Mouse (Mus musculus) adrenal gland, adult 18-20 months (tissue): Measurements from ENCODE around the gene Tsacc. TPM values are rescaled to one million over a fixed set of nuclear protein-coding genes. Genes with fewer than 3 reads are reported as not detected.

Experiments used
- DNase-seq, 2 experiments: peaks; one replicate each; pipeline ENCODE4 v3.0.0; 2021 to 2022; ENCODE audit warnings: low spot score in 2 of 2
- total RNA-seq, 2 experiments: library from RNA; stranded (reverse); gene quantifications; 1 replicate in 1 of 2; 2 replicates in 1 of 2; pipeline ENCODE4 v1.2.3; 2021

Tsacc gene
- total RNA-seq, 2 experiments from 2014 or later = 8.1 to 9.6 TPM

GRCm38 (mm10) chr3:88239446-88239845, 57.4 kb downstream of the Tsacc start:
- no peak for DNase-seq

DNA sequence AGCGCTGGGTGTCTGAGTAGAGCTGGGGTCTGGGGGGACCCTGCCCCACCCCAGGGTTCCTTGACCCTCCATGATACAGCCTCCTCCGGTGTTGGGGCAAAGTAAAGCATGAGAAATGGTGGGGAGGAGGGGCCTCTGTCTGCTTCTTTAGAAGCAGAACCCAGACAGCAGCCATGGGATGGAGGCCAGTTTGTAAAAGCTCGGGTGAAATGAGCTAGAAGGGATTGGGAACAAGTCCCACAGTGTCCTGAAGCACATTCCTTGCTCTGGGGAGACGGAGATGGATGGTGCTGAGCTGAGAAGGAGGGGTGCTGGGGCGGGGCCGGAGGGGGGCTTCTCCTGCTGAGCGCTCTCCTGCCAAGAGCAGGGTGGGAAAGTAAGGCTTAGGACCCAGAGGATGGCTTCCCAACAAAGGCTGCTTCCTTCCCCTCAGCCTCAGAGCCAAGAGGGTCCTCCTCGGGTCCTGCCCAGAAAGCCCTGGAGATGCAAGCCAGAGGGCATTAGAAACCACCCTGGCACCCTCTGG, 57.9 kb downstream of the Tsacc start:
- no peak for DNase-seq

DNA sequence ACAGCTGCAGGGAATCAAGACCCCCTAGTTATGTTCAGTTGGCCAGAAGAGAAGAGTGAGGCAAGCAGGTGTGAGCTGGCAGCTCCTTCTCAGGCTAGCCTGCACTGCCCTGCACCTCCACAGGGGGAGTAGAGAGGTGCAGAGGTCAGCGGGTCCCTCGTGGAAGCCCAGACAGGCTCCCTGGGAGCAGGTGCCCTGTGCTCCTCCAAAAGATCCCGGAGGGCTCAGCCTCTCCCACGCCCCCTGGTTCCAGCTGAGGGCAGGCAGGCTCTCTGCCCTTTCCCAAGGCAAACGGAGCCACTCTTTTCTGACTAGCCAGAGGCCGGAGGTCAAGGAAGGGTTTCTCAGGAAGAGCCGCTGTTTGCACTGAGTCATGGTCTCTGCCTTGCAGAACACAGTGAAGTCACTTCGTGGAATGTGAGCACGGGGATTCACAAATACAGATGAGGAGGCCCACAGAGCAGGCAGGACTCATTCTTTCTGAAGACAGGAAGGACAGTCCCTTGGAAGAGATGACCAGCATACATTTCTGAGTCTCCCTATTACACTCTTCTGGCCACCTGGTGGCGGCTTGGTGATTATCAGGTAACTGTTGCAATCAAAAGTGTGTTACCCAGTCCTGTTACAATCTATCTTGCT, 59.1 kb downstream of the Tsacc start:
- peak in 1 of 2 experiments; percentile 18 for DNase-seq

- DNase-seq = no peak
These were observed 59.6 kb downstream of the Tsacc start for GRCm38 (mm10) chr3:88237161-88237555.

DNA sequence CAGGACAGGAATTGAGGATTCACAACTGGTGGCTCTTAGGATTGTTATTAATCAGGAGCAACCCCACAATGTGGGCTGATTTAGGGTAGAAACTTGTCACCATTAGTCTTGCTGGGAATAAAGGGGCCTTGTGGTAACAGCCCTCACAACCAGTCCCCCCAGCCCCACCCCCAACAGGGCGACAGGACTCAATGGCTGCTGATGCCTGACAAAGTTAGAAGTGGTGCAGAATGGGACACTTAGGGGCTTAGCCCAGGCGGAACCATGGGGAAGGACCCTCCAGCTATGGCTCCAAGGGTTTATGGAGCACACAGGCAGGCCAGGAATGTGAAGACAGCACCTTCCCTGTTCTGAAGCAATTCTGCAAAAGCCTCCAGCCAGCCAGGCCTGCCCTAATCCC, 61.2 kb downstream of the Tsacc start:
- DNase-seq = no peak

- DNase-seq = no peak
These were observed 61.6 kb downstream of the Tsacc start for GRCm38 (mm10) chr3:88235216-88235615.

GRCm38 (mm10) chr3:88234041-88234440, 62.8 kb downstream of the Tsacc start:
- DNase-seq = no peak

DNA sequence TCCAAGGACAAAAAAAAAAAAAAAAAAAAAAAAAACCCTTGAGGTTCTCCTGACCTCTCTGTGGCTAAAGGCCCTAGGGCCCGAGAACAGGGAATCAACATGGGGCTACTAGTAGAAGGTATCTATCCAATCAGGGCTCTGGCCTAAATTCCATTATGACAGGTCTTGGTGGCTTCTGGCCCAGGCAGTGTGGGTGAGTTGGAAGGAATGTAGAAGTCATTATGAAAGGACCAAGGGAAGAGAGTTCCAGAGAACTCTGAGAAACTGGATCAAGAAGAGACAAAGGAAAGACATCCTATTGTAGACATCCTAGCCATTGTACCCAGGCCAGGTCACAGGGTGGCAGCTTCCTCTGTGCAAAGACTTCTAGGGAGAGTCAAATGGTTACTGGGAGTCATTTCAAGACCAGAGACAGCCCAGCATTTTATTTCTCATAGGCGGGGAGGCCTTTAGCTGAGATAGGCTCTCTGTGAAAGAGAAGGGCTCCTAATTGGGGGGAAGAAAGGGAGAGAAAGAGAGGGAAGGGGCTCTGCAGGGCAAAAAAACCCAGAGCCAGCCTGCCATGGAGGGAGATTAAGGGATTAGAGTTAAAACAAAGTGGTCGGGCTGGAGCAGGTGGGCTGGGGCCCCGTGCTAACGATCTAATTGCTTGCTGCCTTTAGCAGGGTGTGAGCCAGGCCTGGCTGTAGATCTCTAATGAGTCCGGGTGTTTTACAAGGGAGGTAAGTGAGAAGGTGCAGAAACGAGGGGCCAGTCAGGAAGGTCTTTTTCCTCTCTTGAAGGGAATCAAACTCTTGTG, 63.7 kb downstream of the Tsacc start:
- no peak for DNase-seq

Other genes starting within 250 kb of the Tsacc start
- 100 to 1,000 TPM; 155 to 159 TPM for gene Naxe, start 238.5 kb downstream of the Tsacc start, total RNA-seq
- gene Ttc24, start 218.7 kb downstream of the Tsacc start, total RNA-seq = not detected
- under 1 TPM; 0.64 to 0.80 TPM for gene Iqgap3, start 215.0 kb downstream of the Tsacc start, total RNA-seq
- 10 to 100 TPM; 83.3 to 90.7 TPM for gene Mef2d, start 154.6 kb downstream of the Tsacc start, total RNA-seq
- gene Rhbg, start 42.3 kb downstream of the Tsacc start, total RNA-seq = 10 to 100 TPM; 11.2 to 17.8 TPM
- 1 to 10 TPM in 1 of 2 experiments, under 1 TPM in 1; 0.58 to 1.0 TPM for gene Gm38392, start 9.8 kb downstream of the Tsacc start, total RNA-seq
- gene Cct3, start 117 bp upstream of the Tsacc start, total RNA-seq = 100 to 1,000 TPM; 343 to 351 TPM
- gene Glmp, start 28.0 kb upstream of the Tsacc start, total RNA-seq = 100 to 1,000 TPM; 183 to 220 TPM
- gene Tmem79, start 39.1 kb upstream of the Tsacc start, total RNA-seq = 10 to 100 TPM; 10.3 to 37.6 TPM
- 10 to 100 TPM; 43.3 to 46.0 TPM for gene Smg5, start 39.3 kb upstream of the Tsacc start, total RNA-seq
- gene Paqr6, start 67.6 kb upstream of the Tsacc start, total RNA-seq = 1 to 10 TPM; 2.1 to 3.2 TPM
- 1 to 10 TPM in 1 of 2 experiments, not detected in 1; 1.5 TPM for gene Bglap3, start 75.7 kb upstream of the Tsacc start, total RNA-seq
- gene Bglap2, start 81.7 kb upstream of the Tsacc start, total RNA-seq = under 1 TPM in 1 of 2 experiments, not detected in 1; 0.76 TPM
- 1 to 10 TPM in 1 of 2 experiments, not detected in 1; 2.7 TPM for gene Bglap, start 87.5 kb upstream of the Tsacc start, total RNA-seq
- gene Pmf1, start 113.3 kb upstream of the Tsacc start, total RNA-seq = 10 to 100 TPM; 26.5 to 35.5 TPM
- 10 to 100 TPM; 56.0 to 66.6 TPM for gene Slc25a44, start 128.1 kb upstream of the Tsacc start, total RNA-seq
- gene Sema4a, start 164.2 kb upstream of the Tsacc start, total RNA-seq = 10 to 100 TPM; 12.6 to 23.6 TPM
- 100 to 1,000 TPM; 106 to 137 TPM for gene Lmna, start 213.0 kb upstream of the Tsacc start, total RNA-seq
- 1 to 10 TPM; 2.6 to 3.3 TPM for gene Mex3a, start 235.4 kb upstream of the Tsacc start, total RNA-seq